Mouse (Mus musculus): ENCODE data around the gene Tmf1. TPM values are rescaled to one million over a fixed set of nuclear protein-coding genes. Genes with fewer than 3 reads are reported as not detected.

The Tmf1 gene
- polyA plus RNA-seq, 1 experiment from 2014 or later = 48.6 TPM

DNA sequence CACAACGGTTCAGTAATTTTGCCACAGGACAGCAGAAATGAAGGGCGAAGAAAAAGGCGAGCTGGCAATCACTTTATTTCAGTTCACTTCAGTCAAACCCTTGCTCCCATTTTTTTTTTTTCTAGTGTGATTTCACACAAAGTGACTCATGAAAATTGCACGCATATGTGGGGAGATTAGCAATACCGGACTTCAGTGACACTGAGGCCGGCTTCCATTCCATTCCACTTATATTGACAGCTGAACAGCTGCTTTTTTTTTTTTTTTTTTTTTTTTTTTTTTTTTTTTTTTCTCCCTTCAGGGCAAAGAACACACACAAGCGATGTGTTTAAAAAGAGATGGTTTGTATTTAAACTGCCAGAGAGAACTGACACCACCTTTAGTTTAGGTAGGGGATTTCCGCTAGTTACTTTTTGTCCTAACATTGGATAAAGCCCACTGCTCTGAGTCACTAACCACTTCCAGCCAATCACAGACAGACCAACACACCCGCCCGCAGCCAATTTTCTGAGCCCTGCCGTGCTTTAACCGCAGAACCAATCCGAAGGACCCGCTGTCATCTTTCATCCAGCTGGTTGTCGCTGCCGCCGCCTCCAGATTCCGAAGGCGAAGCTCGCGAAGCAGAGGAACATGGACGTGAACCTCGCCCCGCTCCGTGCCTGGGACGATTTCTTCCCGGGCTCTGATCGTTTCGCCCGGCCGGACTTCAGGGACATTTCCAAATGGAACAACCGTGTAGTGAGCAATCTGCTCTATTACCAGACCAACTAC lies 31.5 kb upstream of the Tmf1 start, which contains the start of gene Arl6ip5:
Gene Arl6ip5 (plus strand): TSS at position 499 of the 771 bp plus-strand sequence.
- DNase-seq (ENCODE audit: low spot score) (peak; percentile 97), ATAC-seq (replicated peaks; ENCODE audit: low FRiP score, low read depth) (peak; percentile 86)
- Histone ChIP-seq H3K36me3 (ENCODE audit: insufficient read depth, low read length) (no peaks in the 10 kb centered on the region), H3K4me3 (replicated peaks; ENCODE audit: low read depth, low read length) (peak within 1 kb of the TSS; percentile 85), H3K9me3 (replicated peaks; ENCODE audit: low read length) (no peaks in the 10 kb centered on the region), H3K9ac (ENCODE audit: low read depth, low read length) (peak within 1 kb of the TSS; percentile 71), H3K27ac (peak within 1 kb of the TSS; percentile 77), H3K27me3 (ENCODE audit: insufficient read depth, low read length) (no peaks in the 10 kb centered on the region), H3K4me1 (replicated peaks; ENCODE audit: insufficient read depth, low read length) (peaks cover 7% of the 10 kb centered on the region; the same call in 1 of the 2 replicates), H3K4me2 (ENCODE audit: low read length) (peak within 1 kb of the TSS; percentile 92)
- no peak; the same call in 1 of the 2 replicates for TF ChIP-seq CTCF (IDR thresholded peaks at IDR 0.05; ENCODE audit: low read depth)
- 10% methylated on average over 32 of the region's 32 CpGs for WGBS

DNA sequence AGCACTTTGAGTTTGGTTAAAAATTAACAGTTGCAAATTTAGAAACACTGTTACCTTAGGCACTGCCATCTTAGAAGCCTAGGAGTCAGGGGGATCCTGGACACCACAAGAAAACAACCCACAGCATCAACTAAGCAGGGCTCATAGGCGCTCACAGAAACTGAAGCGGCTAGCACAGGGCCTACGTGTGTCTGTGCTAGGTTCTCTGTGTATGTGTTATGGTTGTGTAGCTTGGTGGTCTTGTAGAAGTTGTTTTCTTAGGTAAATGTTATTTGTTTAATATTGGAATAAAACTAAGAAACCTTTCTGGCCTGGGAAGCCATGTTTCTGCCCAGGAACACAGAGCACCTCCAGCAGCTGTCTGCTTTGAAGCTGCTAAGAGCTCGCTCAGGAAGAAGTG lies 30.8 kb upstream of the Tmf1 start:
- peaks cover 7% of the 10 kb centered on the region; the same call in 1 of the 2 replicates for H3K4me1 ChIP-seq (replicated peaks; ENCODE audit: insufficient read depth, low read length)
- TF ChIP-seq CTCF (IDR thresholded peaks at IDR 0.05; ENCODE audit: low read depth) = no peak
- H3K27ac ChIP-seq = no peak overlapping the region
- ATAC-seq (replicated peaks; ENCODE audit: low FRiP score, low read depth) = no peak
- 87% methylated on average over 4 of the region's 4 CpGs for WGBS
- no peaks in the 10 kb centered on the region for H3K36me3 ChIP-seq (ENCODE audit: insufficient read depth, low read length)
- H3K9ac ChIP-seq (ENCODE audit: low read depth, low read length) = no peak overlapping the region
- DNase-seq (ENCODE audit: low spot score) = no peak
- H3K4me3 ChIP-seq (replicated peaks; ENCODE audit: low read depth, low read length) = no peak overlapping the region
- H3K9me3 ChIP-seq (replicated peaks; ENCODE audit: low read length) = no peaks in the 10 kb centered on the region
- H3K27me3 ChIP-seq (ENCODE audit: insufficient read depth, low read length) = no peaks in the 10 kb centered on the region
- no peak overlapping the region for H3K4me2 ChIP-seq (ENCODE audit: low read length)

DNA sequence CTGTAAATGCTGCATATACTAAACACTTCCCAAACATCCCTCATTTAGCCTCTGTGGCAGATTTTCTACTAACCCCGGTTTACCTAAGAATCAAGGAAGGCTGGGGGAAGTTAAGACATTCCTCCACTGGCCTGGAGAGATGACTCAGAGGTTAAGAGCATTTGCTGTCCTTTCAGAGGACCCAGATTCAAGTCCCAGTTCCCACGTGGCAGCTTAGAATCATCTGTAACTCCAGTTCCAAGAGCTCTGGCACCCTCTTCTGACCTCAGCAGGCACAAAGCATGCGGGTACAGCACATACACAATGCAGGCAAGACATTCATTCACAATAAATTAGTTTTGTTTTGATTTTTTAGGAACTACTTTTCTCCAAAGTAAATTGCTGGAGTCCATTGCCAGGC lies 30.3 kb upstream of the Tmf1 start:
- ATAC-seq (replicated peaks; ENCODE audit: low FRiP score, low read depth) (no peak), DNase-seq (ENCODE audit: low spot score) (no peak)
- Histone ChIP-seq H3K4me1 (replicated peaks; ENCODE audit: insufficient read depth, low read length) (peaks cover 7% of the 10 kb centered on the region; the same call in 1 of the 2 replicates), H3K27me3 (ENCODE audit: insufficient read depth, low read length) (no peaks in the 10 kb centered on the region), H3K4me3 (replicated peaks; ENCODE audit: low read depth, low read length) (no peak overlapping the region), H3K36me3 (ENCODE audit: insufficient read depth, low read length) (no peaks in the 10 kb centered on the region), H3K4me2 (ENCODE audit: low read length) (no peak overlapping the region), H3K9me3 (replicated peaks; ENCODE audit: low read length) (no peaks in the 10 kb centered on the region), H3K27ac (no peak overlapping the region), H3K9ac (ENCODE audit: low read depth, low read length) (no peak overlapping the region)
- TF ChIP-seq CTCF (IDR thresholded peaks at IDR 0.05; ENCODE audit: low read depth) = no peak
- 52% methylated on average over 3 of the region's 3 CpGs for WGBS

DNA sequence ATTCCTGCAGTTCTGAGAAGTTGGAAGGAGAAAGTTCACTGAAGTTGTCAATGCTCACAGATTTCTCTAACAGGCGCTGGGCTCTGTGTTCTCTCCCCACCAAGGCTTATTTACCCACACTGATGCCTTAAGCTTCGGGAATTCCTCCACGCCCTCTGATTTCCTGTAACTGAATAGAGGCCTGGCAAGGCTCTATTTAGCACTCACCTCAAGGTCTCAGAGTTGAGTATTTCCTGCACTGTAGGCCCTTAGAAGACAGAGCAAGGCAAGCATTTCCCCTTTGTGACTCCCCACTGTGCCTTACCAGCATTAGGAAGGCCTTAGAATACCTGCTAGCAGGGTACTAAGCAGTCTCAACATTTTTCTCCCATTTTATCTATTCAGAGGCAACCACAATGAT lies 29.5 kb upstream of the Tmf1 start:
- Histone ChIP-seq H3K27ac (peak overlapping the region; percentile 54; the same call in 1 of the 2 replicates), H3K36me3 (ENCODE audit: insufficient read depth, low read length) (no peaks in the 10 kb centered on the region), H3K4me1 (replicated peaks; ENCODE audit: insufficient read depth, low read length) (peaks cover 3% of the 10 kb centered on the region; the same call in 1 of the 2 replicates), H3K4me3 (replicated peaks; ENCODE audit: low read depth, low read length) (no peak overlapping the region), H3K9ac (ENCODE audit: low read depth, low read length) (no peak overlapping the region), H3K4me2 (ENCODE audit: low read length) (no peak overlapping the region), H3K9me3 (replicated peaks; ENCODE audit: low read length) (no peaks in the 10 kb centered on the region), H3K27me3 (ENCODE audit: insufficient read depth, low read length) (no peaks in the 10 kb centered on the region)
- DNase-seq (ENCODE audit: low spot score) (peak; percentile 11), ATAC-seq (replicated peaks; ENCODE audit: low FRiP score, low read depth) (no peak)
- TF ChIP-seq CTCF (IDR thresholded peaks at IDR 0.05; ENCODE audit: low read depth) = no peak
- 37% methylated on average over 3 of the region's 3 CpGs for WGBS

DNA sequence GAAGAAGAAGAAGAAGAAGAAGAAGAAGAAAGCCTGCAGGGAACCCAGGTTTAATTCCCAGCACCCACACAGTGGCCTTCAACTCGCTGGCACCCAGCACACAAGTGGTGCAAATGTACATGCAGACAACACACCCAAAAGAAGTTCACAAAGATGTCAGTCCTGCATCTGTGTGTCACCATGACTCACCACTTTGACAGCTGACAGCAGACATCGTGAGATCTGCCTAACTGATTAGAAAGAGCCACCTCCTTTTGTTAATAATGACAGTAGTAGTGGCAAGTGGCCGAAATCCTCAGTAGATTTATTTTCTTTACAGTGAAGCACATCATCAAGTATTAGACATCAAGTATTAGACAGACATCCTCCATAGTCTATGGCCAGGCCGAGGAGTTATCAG lies 28.2 kb upstream of the Tmf1 start:
- no peaks in the 10 kb centered on the region for H3K36me3 ChIP-seq (ENCODE audit: insufficient read depth, low read length)
- ATAC-seq (replicated peaks; ENCODE audit: low FRiP score, low read depth) (no peak), DNase-seq (ENCODE audit: low spot score) (no peak)
- H3K9me3 ChIP-seq (replicated peaks; ENCODE audit: low read length) = no peaks in the 10 kb centered on the region
- no peak overlapping the region for H3K27ac ChIP-seq
- no peak overlapping the region for H3K4me3 ChIP-seq (replicated peaks; ENCODE audit: low read depth, low read length)
- 83% methylated on average over 4 of the region's 4 CpGs for WGBS
- no peak for TF ChIP-seq CTCF (IDR thresholded peaks at IDR 0.05; ENCODE audit: low read depth)
- no peak overlapping the region for H3K9ac ChIP-seq (ENCODE audit: low read depth, low read length)
- no peaks in the 10 kb centered on the region for H3K27me3 ChIP-seq (ENCODE audit: insufficient read depth, low read length)
- H3K4me1 ChIP-seq (replicated peaks; ENCODE audit: insufficient read depth, low read length) = no peaks in the 10 kb centered on the region; the same call in 1 of the 2 replicates
- H3K4me2 ChIP-seq (ENCODE audit: low read length) = no peak overlapping the region

DNA sequence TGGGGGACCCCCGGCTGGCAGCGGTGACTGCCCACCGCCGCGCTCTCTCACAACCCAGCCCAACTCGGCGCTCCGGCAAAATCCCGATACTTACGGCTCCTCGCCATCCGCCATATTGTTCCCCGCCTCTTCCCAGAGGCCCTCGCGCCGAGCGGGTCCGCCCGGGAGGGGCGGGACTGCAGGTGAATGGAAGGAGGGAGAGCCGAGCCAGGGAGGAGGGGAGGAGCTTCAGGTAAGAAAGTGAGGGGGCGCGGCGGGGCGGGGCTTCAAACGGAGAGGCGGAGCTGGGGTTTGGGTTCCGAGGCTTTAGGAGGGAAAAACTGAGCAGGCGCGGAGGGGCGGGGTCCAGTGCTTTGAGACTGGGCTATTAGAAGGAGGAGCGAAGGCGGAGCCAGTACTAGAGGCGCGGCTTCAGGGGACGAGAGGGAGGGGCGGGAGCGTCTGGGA lies 26.5 kb upstream of the Tmf1 start, which contains the start of gene Uba3:
Gene Uba3 (minus strand): TSS at position 209 of the 447 bp plus-strand sequence.
- 2% methylated on average over 38 of the region's 38 CpGs for WGBS

More for the DNA sequence above, 26.5 kb upstream of the Tmf1 start, which contains the start of gene Uba3:
- H3K4me3 ChIP-seq (replicated peaks; ENCODE audit: low read depth, low read length) = peak within 1 kb of the TSS; percentile 81
- ATAC-seq (replicated peaks; ENCODE audit: low FRiP score, low read depth) (peak; percentile 98), DNase-seq (ENCODE audit: low spot score) (peak; percentile 99)
- no peaks in the 10 kb centered on the region for H3K27me3 ChIP-seq (ENCODE audit: insufficient read depth, low read length)
- H3K9me3 ChIP-seq (replicated peaks; ENCODE audit: low read length) = no peaks in the 10 kb centered on the region
- no peak for TF ChIP-seq CTCF (IDR thresholded peaks at IDR 0.05; ENCODE audit: low read depth)
- peak within 1 kb of the TSS; percentile 91 for H3K9ac ChIP-seq (ENCODE audit: low read depth, low read length)
- H3K4me1 ChIP-seq (replicated peaks; ENCODE audit: insufficient read depth, low read length) = no peaks in the 10 kb centered on the region
- H3K27ac ChIP-seq = peak within 1 kb of the TSS; percentile 88
- no peaks in the 10 kb centered on the region for H3K36me3 ChIP-seq (ENCODE audit: insufficient read depth, low read length)
- H3K4me2 ChIP-seq (ENCODE audit: low read length) = peak within 1 kb of the TSS; percentile 65

Measured in kidney, postnatal 0 days (tissue).